Mouse (Mus musculus): ENCODE data around the gene Cers6.

Gene Cers6

DNA sequence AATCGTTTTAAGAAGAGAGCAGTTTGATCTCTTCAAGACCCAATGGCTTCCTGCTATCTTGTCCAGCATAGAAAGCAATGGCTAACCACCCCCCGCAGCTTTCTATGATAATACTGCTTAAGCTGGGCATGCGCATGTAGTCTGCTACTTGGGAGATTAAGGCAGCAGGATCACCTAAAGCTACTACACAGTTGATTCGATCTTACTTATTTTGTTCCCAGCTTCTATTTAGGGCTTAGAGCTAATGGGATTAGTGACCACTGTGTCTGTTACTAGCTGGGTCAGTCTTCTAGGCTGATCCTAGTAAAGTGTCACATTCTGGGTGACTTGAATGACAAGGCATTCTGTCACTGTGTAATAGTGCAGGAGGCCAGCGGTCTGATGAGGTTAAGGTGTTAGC is 289.6 kb downstream of the Cers6 start:
- no peak for DNase-seq (ENCODE audit: low read depth, low spot score)

DNA sequence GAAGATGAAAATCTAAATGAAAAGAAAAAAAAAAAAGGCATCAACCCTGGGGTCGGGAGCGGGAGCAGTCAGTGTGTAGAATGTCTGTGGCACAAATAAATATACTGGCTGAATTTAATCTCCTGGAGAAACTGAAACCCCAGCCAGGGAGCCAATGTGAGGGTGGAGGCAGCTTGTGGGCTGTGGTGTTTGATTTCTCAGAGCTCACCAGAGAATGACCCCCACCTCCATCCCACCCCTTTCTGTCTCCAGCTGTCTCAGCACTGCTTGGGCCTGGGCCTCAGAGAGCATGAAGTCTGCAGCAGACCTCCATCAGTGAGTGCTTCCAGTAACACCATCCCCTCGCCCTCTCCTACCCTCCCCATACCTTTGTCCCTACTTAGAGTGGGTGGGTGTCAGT is 294.6 kb downstream of the Cers6 start:
- DNase-seq (ENCODE audit: low read depth, low spot score) = no peak

DNA sequence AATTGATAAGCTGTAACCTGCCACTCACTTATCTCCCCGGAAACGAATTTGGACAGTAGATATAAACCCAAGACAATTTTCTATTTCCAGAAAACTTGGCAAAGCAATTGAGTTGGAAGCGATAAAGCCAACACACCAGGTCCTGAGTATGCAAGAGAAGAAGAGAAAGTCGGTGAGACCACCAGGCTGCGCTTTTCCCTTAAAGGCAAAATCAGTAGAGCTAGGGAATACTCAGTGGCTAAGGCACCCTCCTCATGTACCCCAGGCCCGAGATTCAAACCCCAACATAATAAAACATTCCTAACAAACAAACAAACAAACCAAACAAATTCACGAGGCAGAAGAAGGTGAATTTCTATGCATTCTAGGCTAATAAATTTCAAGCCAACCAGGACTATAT is 295.0 kb downstream of the Cers6 start:
- DNase-seq (ENCODE audit: low read depth, low spot score) = no peak

DNA sequence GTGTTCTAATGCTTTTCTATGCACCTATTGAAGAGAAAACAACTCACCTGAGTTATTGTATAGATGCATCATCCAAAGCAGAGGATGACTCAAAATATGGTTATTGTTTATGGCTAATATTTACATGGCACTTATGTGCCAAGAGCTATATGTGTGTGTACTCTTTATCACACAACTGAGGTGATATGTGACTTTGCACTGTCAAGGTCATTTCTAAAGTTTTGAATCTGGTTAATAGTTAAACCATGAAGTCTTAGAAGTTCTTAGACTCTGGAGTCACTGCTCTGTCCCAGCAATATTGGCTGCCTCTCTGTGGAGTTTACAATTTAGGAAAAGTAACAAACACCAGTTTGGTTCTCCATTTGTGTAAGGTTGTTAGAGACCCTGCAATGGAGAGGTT is 297.7 kb downstream of the Cers6 start:
- DNase-seq (ENCODE audit: low read depth, low spot score) = no peak

Measured in forelimb bud, embryonic 11.5 days (tissue).